Mouse (Mus musculus): ENCODE measurements around the gene Gm17359. TPM values are rescaled to one million over a fixed set of nuclear protein-coding genes. Genes with fewer than 3 reads are reported as not detected.

Gm17359 gene
- total RNA-seq, 2 experiments from 2014 or later: not detected

- DNase-seq (ENCODE audit: low spot score): no peak
- intact Hi-C loops (cut with DNase I): no loop called here
Measured at GRCm38 (mm10) chr3:79455761-79456160, 119.3 kb downstream of the Gm17359 start.

- intact Hi-C loops (cut with DNase I): no loop called here
- no peak for DNase-seq (ENCODE audit: low spot score)
Measured at GRCm38 (mm10) chr3:79458651-79459275, 122.3 kb downstream of the Gm17359 start.

GRCm38 (mm10) chr3:79469440-79469839 lies 133.0 kb downstream of the Gm17359 start:
- DNase-seq (ENCODE audit: low spot score): no peak
- intact Hi-C loops (cut with DNase I): loop anchor here (1.0 kb wide), 1 partner anchor 267 kb away; no protein-coding TSS in a partner anchor

GRCm38 (mm10) chr3:79472362-79472761 lies 135.9 kb downstream of the Gm17359 start:
- intact Hi-C loops (cut with DNase I): no loop called here
- DNase-seq (ENCODE audit: low spot score): no peak

- intact Hi-C loops (cut with DNase I): no loop called here
Measured at GRCm38 (mm10) chr3:79474911-79475310, 138.4 kb downstream of the Gm17359 start.

GRCm38 (mm10) chr3:79475980-79476379 lies 139.5 kb downstream of the Gm17359 start:
- no peak for DNase-seq (ENCODE audit: low spot score)
- intact Hi-C loops (cut with DNase I): no loop called here

More at GRCm38 (mm10) chr3:79474911-79475310, 138.4 kb downstream of the Gm17359 start:
- no peak for DNase-seq (ENCODE audit: low spot score)

- intact Hi-C loops (cut with DNase I): no loop called here
- DNase-seq (ENCODE audit: low spot score): no peak
Measured at GRCm38 (mm10) chr3:79478400-79478799, 141.9 kb downstream of the Gm17359 start.

- intact Hi-C loops (cut with DNase I): no loop called here
Measured at GRCm38 (mm10) chr3:79478880-79479279, 142.4 kb downstream of the Gm17359 start.

GRCm38 (mm10) chr3:79484286-79485063 lies 148.0 kb downstream of the Gm17359 start:
- no peak for DNase-seq (ENCODE audit: low spot score)
- intact Hi-C loops (cut with DNase I): no loop called here

More at GRCm38 (mm10) chr3:79478880-79479279, 142.4 kb downstream of the Gm17359 start:
- DNase-seq (ENCODE audit: low spot score): no peak

- intact Hi-C loops (cut with DNase I): no loop called here
- DNase-seq (ENCODE audit: low spot score): no peak
Measured at GRCm38 (mm10) chr3:79488025-79488424, 151.6 kb downstream of the Gm17359 start.

- DNase-seq (ENCODE audit: low spot score): no peak
- intact Hi-C loops (cut with DNase I): loop anchor here (10.0 kb wide), 1 partner anchor 535 kb away; no protein-coding TSS in a partner anchor
Measured at GRCm38 (mm10) chr3:79490102-79490501, 153.6 kb downstream of the Gm17359 start.

GRCm38 (mm10) chr3:79491614-79492013 lies 155.2 kb downstream of the Gm17359 start:
- intact Hi-C loops (cut with DNase I): loop anchor here (10.0 kb wide), 1 partner anchor 537 kb away; no protein-coding TSS in a partner anchor
- no peak for DNase-seq (ENCODE audit: low spot score)

- no peak for DNase-seq (ENCODE audit: low spot score)
- intact Hi-C loops (cut with DNase I): loop anchor here (10.0 kb wide), 1 partner anchor 538 kb away; no protein-coding TSS in a partner anchor
Measured at GRCm38 (mm10) chr3:79493064-79493463, 156.6 kb downstream of the Gm17359 start.

GRCm38 (mm10) chr3:79494028-79494427 lies 157.6 kb downstream of the Gm17359 start:
- no peak for DNase-seq (ENCODE audit: low spot score)
- intact Hi-C loops (cut with DNase I): loop anchor here (2.0 to 10.0 kb wide), 2 partner anchors 291 to 539 kb away; no protein-coding TSS in a partner anchor

GRCm38 (mm10) chr3:79495151-79495550 lies 158.7 kb downstream of the Gm17359 start:
- intact Hi-C loops (cut with DNase I): loop anchor here (2.0 to 10.0 kb wide), 2 partner anchors 292 to 540 kb away; no protein-coding TSS in a partner anchor
- no peak for DNase-seq (ENCODE audit: low spot score)

GRCm38 (mm10) chr3:79496668-79497067 lies 160.2 kb downstream of the Gm17359 start:
- intact Hi-C loops (cut with DNase I): loop anchor here (10.0 kb wide), 1 partner anchor 542 kb away; no protein-coding TSS in a partner anchor
- DNase-seq (ENCODE audit: low spot score): no peak

GRCm38 (mm10) chr3:79500279-79500678 lies 163.8 kb downstream of the Gm17359 start:
- intact Hi-C loops (cut with DNase I): loop anchor here (2.0 to 5.0 kb wide), 2 partner anchors 67 to 87 kb away; partner anchors contain the start of gene Fnip2
- DNase-seq (ENCODE audit: low spot score): peak; percentile 26

- intact Hi-C loops (cut with DNase I): loop anchor here (2.0 to 5.0 kb wide), 2 partner anchors 66 to 86 kb away; partner anchors contain the start of gene Fnip2
- DNase-seq (ENCODE audit: low spot score): no peak
Measured at GRCm38 (mm10) chr3:79501166-79501728, 164.8 kb downstream of the Gm17359 start.

Measured in heart, postnatal 25 days (tissue).